Mouse (Mus musculus) cerebellum, postnatal 36 days (tissue): ENCODE measurements around the gene Krt28.

Experiments
- DNase-seq, 2 experiments: peaks; one replicate each; pipeline ENCODE4 v3.0.0; 2021 to 2022; ENCODE audit warnings: mixed read lengths in 2 of 2

The Krt28 gene

DNA sequence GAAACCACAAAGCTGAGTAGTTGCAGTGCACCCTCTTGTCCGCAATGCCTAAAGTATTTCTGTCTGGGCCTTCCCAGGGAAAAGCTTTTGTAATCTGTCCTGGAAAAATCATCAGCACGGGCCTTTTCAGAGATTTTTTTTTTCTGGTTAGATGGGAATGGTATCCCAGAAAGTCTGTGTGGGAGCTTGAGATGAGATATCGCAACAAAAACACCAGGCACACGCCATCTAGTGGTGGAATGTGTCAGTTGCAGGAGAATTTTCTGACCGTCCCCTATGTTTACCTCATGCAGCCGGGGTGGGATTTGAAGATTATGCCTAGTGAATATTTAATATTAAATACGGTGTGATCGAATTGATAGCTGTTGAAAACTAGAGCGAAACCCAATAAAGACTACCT is 10.3 kb downstream of the Krt28 start:
- peak; percentile 26 to 43 for DNase-seq

- no peak for DNase-seq
Observed at GRCm38 (mm10) chr11:99361423-99361822, 13.3 kb downstream of the Krt28 start.

- DNase-seq, result no peak
Observed at GRCm38 (mm10) chr11:99351004-99351403, 23.7 kb downstream of the Krt28 start, which contains the start of gene Krt27. TSS of gene Krt27 (minus strand) at chr11:99351104.

- no peak for DNase-seq
Observed at GRCm38 (mm10) chr11:99339299-99339847, 35.3 kb downstream of the Krt28 start.

GRCm38 (mm10) chr11:99337866-99338265 is 36.8 kb downstream of the Krt28 start, which contains the start of gene Krt26:
TSS of gene Krt26 (minus strand) at chr11:99337966.
- DNase-seq, result no peak

DNA sequence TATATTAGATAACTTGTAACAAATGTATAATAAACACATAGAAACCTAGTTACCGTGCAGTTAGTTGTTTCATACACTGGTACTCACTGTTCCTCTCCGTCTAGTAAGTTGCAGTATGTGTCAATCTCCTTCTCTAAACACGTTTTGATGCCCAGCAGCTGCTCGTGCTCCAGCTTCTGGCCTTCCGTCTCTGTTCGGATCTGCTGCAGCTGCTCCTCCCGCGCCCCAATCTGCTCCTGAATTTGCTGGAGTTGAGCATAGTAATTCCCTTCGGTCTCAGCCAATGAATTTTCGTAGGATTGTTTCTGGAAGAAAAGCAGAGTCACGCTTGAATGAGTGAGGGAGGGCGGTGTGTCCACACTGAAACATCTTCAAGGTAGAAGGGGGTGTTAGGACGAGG is 41.3 kb downstream of the Krt28 start:
- DNase-seq, result no peak

DNA sequence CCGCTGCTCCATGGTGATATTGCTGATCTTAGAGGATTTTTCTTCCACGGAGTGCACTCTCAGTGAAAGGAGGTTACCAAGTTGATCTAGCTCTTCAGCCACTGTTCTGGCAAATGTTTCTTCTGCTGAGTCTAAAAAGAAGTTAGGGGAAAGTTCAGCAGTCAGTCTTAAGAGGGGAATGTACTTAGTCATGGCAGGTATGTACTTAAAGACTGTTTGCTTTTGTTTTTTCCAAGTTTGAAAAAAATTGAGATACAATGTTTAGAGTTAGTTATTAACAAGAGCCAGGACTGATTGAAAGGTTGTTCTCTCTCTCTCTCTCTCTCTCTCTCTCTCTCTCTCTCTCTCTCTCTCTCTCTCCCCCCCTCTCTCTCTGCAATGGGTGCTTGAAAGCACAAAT is 45.0 kb downstream of the Krt28 start:
- DNase-seq, result no peak

DNA sequence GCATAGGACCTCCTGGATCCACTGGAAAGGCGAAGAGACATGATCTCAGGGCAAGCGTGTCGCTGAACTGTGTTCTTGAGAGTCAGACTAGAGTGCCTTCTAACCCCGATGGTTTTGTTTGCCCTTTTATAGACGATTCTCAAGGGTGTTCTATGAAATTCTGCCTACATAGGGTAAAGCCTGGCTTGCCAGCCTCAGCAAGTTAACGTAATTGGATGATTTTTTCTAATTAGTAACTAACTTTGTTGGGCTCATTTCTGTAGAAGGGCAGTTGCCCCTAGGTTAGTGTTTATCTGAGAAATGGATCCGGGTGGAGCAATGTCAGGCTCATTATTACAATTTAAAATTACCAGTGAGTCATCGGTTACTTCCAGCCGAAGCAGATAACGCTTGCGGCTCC is 51.9 kb downstream of the Krt28 start, which contains the start of gene Krt25:
Gene Krt25 (minus strand): TSS at position 101 of the 400 bp plus-strand sequence.
- no peak for DNase-seq

- DNase-seq, result no peak
Observed at GRCm38 (mm10) chr11:99321094-99321493, 53.6 kb downstream of the Krt28 start.

GRCm38 (mm10) chr11:99319127-99319526 is 55.6 kb downstream of the Krt28 start:
- no peak for DNase-seq

- DNase-seq, result no peak
Observed at GRCm38 (mm10) chr11:99316543-99316942, 58.2 kb downstream of the Krt28 start.
